Mouse (Mus musculus) myocyte (in vitro differentiated cells): ENCODE results near the gene Gm21962. TPM values are rescaled to one million over a fixed set of nuclear protein-coding genes. Genes with fewer than 3 reads are reported as not detected.
"Not testable (repeated sequence)": the region's sequence is repeated elsewhere in the genome, so short reads cannot be mapped to it uniquely, and the experiment has no call there.

ENCODE experiments used
- H3K27me3 ChIP-seq: one replicate; pipeline ENCODE4 v1.6.1; 2011; ENCODE audit not compliant: control insufficient read depth, insufficient read depth, insufficient read length
- H3K36me3 ChIP-seq: one replicate; pipeline ENCODE4 v1.6.1; 2011; ENCODE audit not compliant: control insufficient read depth, insufficient read depth
- H3K4me2 ChIP-seq: one replicate; pipeline ENCODE4 v1.6.1; 2011; ENCODE audit warnings: low read depth, control low read depth
- H3K4me3 ChIP-seq: one replicate; pipeline ENCODE4 v1.5.1; 2011; ENCODE audit warnings: mild to moderate bottlenecking, control low read depth, moderate library complexity
- H3K79me2 ChIP-seq: one replicate; pipeline ENCODE4 v1.6.1; 2011; ENCODE audit not compliant: control insufficient read depth, insufficient read depth
- H3ac ChIP-seq: one replicate; pipeline ENCODE4 v1.6.1; 2011; ENCODE audit not compliant: control insufficient read depth, insufficient read length
- CEBPB ChIP-seq: IDR thresholded peaks from 2 replicates; pipeline ENCODE4 v1.6.1; 2011; ENCODE audit warnings: mild to moderate bottlenecking, moderate library complexity; ENCODE audit not compliant: poor library complexity, insufficient read depth, severe bottlenecking
- E2F4 ChIP-seq: IDR thresholded peaks from one replicate; pipeline ENCODE4 v1.6.1; 2011; ENCODE audit warnings: mild to moderate bottlenecking, control low read depth, moderate library complexity; ENCODE audit not compliant: insufficient read depth
- MAX ChIP-seq: IDR thresholded peaks from one replicate; pipeline ENCODE4 v1.6.1; 2011; ENCODE audit warnings: low read depth, mild to moderate bottlenecking, control low read depth
- MYOD1 ChIP-seq, 3 experiments: IDR thresholded peaks; one replicate each; pipeline ENCODE4 v1.6.1; 2011; ENCODE audit warnings: control low read depth in 2 of 3, low read depth in 2 of 3, mild to moderate bottlenecking in 2 of 3, moderate library complexity in 1 of 3; ENCODE audit not compliant: insufficient read length in 2 of 3, control insufficient read depth in 1 of 3
- MYOG ChIP-seq, 3 experiments: IDR thresholded peaks; one replicate each; pipeline ENCODE4 v1.6.1; 2011; ENCODE audit warnings: control low read depth in 2 of 3, low read depth in 2 of 3, mild to moderate bottlenecking in 2 of 3; ENCODE audit not compliant: insufficient read length in 2 of 3, control insufficient read depth in 1 of 3, insufficient read depth in 1 of 3
- POLR2A ChIP-seq: IDR thresholded peaks from one replicate; pipeline ENCODE4 v1.6.1; 2011; ENCODE audit warnings: low read depth, mild to moderate bottlenecking, control low read depth, moderate library complexity; ENCODE audit not compliant: insufficient read length
- POLR2AphosphoS2 ChIP-seq: IDR thresholded peaks from one replicate; pipeline ENCODE4 v1.6.1; 2011; ENCODE audit warnings: low read depth, control low read depth; ENCODE audit not compliant: insufficient read length
- REST ChIP-seq: IDR thresholded peaks from one replicate; pipeline ENCODE4 v1.6.1; 2011; ENCODE audit warnings: mild to moderate bottlenecking, control low read depth, moderate library complexity; ENCODE audit not compliant: insufficient read depth, insufficient read length
- SRF ChIP-seq: IDR thresholded peaks from one replicate; pipeline ENCODE4 v1.6.1; 2011; ENCODE audit warnings: low read depth; ENCODE audit not compliant: control insufficient read depth, insufficient read length
- TCF12 ChIP-seq: IDR thresholded peaks from one replicate; pipeline ENCODE4 v1.6.1; 2011; ENCODE audit warnings: mild to moderate bottlenecking, control low read depth; ENCODE audit not compliant: poor library complexity, insufficient read depth, severe bottlenecking
- TCF3 ChIP-seq: IDR thresholded peaks from one replicate; pipeline ENCODE4 v1.6.1; 2011; ENCODE audit warnings: low read depth, control low read depth; ENCODE audit not compliant: insufficient read length
- USF1 ChIP-seq: IDR thresholded peaks from one replicate; pipeline ENCODE4 v1.6.1; 2011; ENCODE audit warnings: low read depth, mild to moderate bottlenecking, control low read depth, moderate library complexity
- polyA plus RNA-seq: library from polyadenylated mRNA; unstranded; fragments of >200 nt; fragmentation: generic; extraction: Trizol; gene quantifications from one replicate; pipeline ENCODE4 v1.2.1, GENCODE M21; 2012; ENCODE audit warnings: missing spikeins

Gene Gm21962
- polyA plus RNA-seq: not detected

- not testable (repeated sequence) for H3ac ChIP-seq, H3K4me2 ChIP-seq, H3K79me2 ChIP-seq, H3K36me3 ChIP-seq, H3K27me3 ChIP-seq, H3K4me3 ChIP-seq
These were observed at the start of gene Gm21962 for GRCm38 (mm10) chr3:137671224-137671623. Gm21962 (plus strand) TSS chr3:137671524.

GRCm38 (mm10) chr3:137622091-137622490, 49.2 kb upstream of the Gm21962 start:
- no peak overlapping the region for H3K4me3 ChIP-seq
- H3K36me3 ChIP-seq: no peaks in the 10 kb centered on the region
- TF ChIP-seq TCF12 (no peak), USF1 (no peak), MYOG (IDR thresholded peaks at IDR 0.05; ENCODE audit: control insufficient read depth in 1 of 3, insufficient read depth in 1 of 3, insufficient read length in 2 of 3, low read depth in 2 of 3) (peak in 1 of 3 experiments; percentile 2), TCF3 (no peak), POLR2AphosphoS2 (no peak), MYOD1 (IDR thresholded peaks at IDR 0.05; ENCODE audit: control insufficient read depth in 1 of 3, insufficient read length in 2 of 3, low read depth in 2 of 3) (peak in 1 of 3 experiments; percentile 28)
- H3K4me2 ChIP-seq: no peak overlapping the region
- no peaks in the 10 kb centered on the region for H3K79me2 ChIP-seq
- H3ac ChIP-seq: no peak overlapping the region
- no peaks in the 10 kb centered on the region for H3K27me3 ChIP-seq

GRCm38 (mm10) chr3:137622895-137623580, 48.3 kb upstream of the Gm21962 start:
- no peaks in the 10 kb centered on the region for H3K79me2 ChIP-seq
- H3ac ChIP-seq: no peak overlapping the region
- H3K4me2 ChIP-seq: no peak overlapping the region
- H3K27me3 ChIP-seq: no peaks in the 10 kb centered on the region
- H3K36me3 ChIP-seq: no peaks in the 10 kb centered on the region
- TF ChIP-seq E2F4 (no peak), MYOD1 (IDR thresholded peaks at IDR 0.05; ENCODE audit: control insufficient read depth in 1 of 3, insufficient read length in 2 of 3, low read depth in 2 of 3) (no peak), TCF12 (no peak), SRF (no peak), MAX (no peak), REST (no peak), CEBPB (no peak), TCF3 (no peak), POLR2AphosphoS2 (no peak), POLR2A (no peak), MYOG (IDR thresholded peaks at IDR 0.05; ENCODE audit: control insufficient read depth in 1 of 3, insufficient read depth in 1 of 3, insufficient read length in 2 of 3, low read depth in 2 of 3) (no peak), USF1 (no peak)
- no peak overlapping the region for H3K4me3 ChIP-seq

GRCm38 (mm10) chr3:137623581-137624362, 47.6 kb upstream of the Gm21962 start:
- Histone ChIP-seq H3K79me2 (no peaks in the 10 kb centered on the region), H3K4me3 (no peak overlapping the region), H3K27me3 (no peaks in the 10 kb centered on the region), H3K4me2 (peak overlapping the region; percentile 34), H3K36me3 (no peaks in the 10 kb centered on the region), H3ac (no peak overlapping the region)
- TF ChIP-seq MAX: no peak
- TF ChIP-seq POLR2AphosphoS2: no peak
- TF ChIP-seq TCF12: no peak
- TF ChIP-seq CEBPB: no peak
- no peak for TF ChIP-seq MYOG (IDR thresholded peaks at IDR 0.05; ENCODE audit: control insufficient read depth in 1 of 3, insufficient read depth in 1 of 3, insufficient read length in 2 of 3, low read depth in 2 of 3)
- TF ChIP-seq POLR2A: no peak
- TF ChIP-seq E2F4: no peak
- no peak for TF ChIP-seq MYOD1 (IDR thresholded peaks at IDR 0.05; ENCODE audit: control insufficient read depth in 1 of 3, insufficient read length in 2 of 3, low read depth in 2 of 3)
- no peak for TF ChIP-seq USF1
- no peak for TF ChIP-seq REST
- no peak for TF ChIP-seq SRF
- no peak for TF ChIP-seq TCF3

GRCm38 (mm10) chr3:137625054-137625453, 46.3 kb upstream of the Gm21962 start:
- no peaks in the 10 kb centered on the region for H3K27me3 ChIP-seq
- H3ac ChIP-seq: no peak overlapping the region
- no peaks in the 10 kb centered on the region for H3K79me2 ChIP-seq
- no peak for TF ChIP-seq TCF3
- TF ChIP-seq REST: no peak
- TF ChIP-seq POLR2A: no peak
- TF ChIP-seq POLR2AphosphoS2: no peak
- TF ChIP-seq MAX: no peak
- TF ChIP-seq CEBPB: no peak
- TF ChIP-seq MYOD1 (IDR thresholded peaks at IDR 0.05; ENCODE audit: control insufficient read depth in 1 of 3, insufficient read length in 2 of 3, low read depth in 2 of 3): no peak
- no peak for TF ChIP-seq MYOG (IDR thresholded peaks at IDR 0.05; ENCODE audit: control insufficient read depth in 1 of 3, insufficient read depth in 1 of 3, insufficient read length in 2 of 3, low read depth in 2 of 3)
- TF ChIP-seq USF1: no peak
- no peak overlapping the region for H3K4me2 ChIP-seq
- H3K4me3 ChIP-seq: no peak overlapping the region
- H3K36me3 ChIP-seq: no peaks in the 10 kb centered on the region
